Mouse (Mus musculus): ENCODE measurements around the gene Ltbp4.

The Ltbp4 gene

DNA sequence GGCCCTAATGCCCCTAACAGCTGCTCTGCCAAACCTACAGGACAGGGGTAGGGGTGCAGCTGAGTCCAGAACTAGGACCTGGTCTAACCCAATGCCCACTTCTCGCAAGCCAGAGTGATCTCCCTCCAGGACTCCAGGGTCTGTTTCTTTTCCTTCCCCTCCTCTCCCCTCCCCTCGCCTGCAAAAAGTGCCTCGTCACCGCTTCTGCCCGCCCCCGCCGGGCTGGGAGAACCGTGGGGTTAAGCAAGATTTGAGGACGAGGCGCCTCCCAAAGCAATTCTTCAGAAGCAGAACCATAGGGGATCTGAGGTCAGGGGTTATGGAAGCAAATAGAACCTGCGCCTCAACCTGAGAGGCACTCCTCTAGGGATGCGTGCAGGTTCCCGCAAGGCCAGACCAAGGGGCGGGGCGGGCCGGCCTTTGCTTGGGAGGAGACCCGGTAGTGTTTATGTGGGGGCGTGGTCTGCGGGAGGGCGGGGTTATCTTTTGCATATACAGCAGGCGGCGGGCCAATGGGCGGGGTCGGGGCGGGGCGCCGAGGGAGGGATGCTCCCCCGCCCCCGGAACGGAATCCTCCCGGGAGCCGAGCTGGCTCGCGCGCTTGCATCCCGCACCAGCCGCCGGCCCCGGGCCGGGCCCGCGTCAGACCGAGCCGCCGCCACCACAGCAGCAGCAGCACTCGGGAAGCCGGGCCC, 79.1 kb downstream of the Ltbp4 start, which contains the start of gene Numbl:
Gene Numbl (plus strand): TSS at position 229 of the 695 bp plus-strand sequence.
- DNase-seq (ENCODE audit: low spot score) = peak; percentile 97

DNA sequence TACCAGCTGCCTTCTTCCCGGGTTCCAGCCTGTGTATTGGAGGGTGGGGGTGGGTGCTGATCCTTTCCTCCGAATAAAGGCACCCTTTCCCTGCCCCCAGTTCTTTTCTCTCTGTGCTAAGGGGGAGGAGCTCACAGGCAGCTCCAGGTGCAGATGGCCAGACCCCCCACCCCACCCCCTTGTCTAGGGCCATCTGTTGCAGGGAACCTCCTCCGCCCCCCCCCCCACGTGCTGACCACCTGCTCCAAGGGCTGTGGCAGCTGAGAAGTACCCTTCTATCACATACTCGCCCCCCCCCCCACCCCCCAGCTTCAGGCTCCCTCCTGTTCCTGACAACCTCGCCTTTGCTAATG, 79.7 kb downstream of the Ltbp4 start:
- DNase-seq (ENCODE audit: low spot score) = peak; percentile 43

DNA sequence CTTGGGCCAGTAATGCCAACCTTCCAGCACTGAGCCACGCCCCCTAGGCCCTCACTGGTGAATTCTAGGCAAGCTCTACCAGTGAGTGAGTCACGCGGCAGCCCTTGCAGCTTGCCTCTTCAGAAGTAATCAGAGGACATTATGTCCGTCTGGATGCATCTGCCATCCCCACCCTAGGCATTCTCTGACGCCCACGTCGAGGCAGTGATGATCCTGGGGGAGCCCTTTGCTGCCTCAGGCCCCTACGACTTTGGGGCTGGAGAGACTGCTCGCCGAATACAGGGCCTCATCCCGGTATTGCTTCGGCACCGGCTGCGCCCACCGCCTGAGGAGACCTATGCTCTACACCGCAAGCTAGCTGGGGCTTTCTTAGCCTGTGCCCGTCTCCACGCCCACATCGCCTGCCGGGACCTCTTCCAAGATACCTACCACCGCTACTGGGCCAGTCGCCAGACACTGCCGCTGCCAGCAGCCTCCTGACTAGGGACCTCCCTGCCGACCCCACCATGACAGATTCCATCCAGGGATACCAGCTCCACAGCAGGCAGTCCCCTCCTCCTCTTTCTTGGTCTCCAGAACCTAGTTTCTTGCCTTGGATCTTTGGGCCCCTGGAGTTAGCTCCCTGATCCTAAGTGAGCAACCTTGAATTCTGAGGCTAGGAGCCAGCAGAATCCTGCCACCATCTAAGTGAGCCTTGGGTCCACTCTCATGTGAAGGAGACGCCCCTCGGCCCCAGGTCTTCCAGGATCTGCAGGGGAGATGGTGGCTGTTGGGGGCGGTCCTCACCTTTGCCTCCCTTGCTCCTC, 80.2 kb downstream of the Ltbp4 start:
- peak; percentile 56 for DNase-seq (ENCODE audit: low spot score)

DNA sequence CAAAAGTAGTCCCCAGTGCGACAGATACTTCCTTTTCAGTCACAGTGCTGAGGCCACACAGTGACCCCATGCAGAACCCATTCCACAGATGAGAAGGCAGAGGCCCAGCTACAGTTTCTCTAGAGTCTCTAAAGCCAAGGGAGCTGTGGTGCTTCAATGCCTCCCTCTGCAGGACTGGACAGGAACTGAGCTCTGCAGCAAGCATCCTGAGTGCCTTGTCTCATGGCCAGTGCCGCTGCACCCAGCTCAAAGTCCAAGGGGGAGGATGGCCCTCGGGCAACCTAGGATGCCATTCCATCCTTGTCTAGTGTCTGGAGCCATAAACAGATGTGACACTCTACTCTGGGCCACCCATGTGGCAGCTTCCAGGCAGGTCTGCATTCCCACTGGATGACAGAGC, 81.8 kb downstream of the Ltbp4 start:
- DNase-seq (ENCODE audit: low spot score) = peak; percentile 24
